Mouse (Mus musculus): ENCODE measurements around the gene Upp2. TPM values are rescaled to one million over a fixed set of nuclear protein-coding genes. Genes with fewer than 3 reads are reported as not detected.

The Upp2 gene
- polyA plus RNA-seq, 1 experiment from 2014 or later: 2.9 TPM

DNA sequence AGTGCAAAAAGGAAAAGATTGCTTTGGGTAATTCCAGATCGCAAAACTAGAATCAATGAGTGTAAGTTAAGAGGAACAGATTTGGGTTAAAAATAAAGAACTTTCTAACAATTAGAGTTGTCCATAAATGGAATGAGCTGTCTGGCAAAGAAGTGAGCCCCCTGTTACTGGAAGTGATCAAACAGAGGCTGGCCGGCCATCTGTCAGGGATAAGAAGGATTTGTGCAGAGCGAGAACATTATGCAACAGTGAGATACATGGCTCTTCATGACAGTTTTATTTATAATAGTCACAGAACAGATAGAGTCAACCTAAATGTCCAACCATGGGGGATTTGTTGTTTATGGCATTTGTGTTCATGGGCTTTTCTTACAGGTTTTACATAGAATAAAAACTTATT, 46.6 kb downstream of the Upp2 start:
- Histone ChIP-seq H3K4me3 (ENCODE audit: inconsistent target) (no peak overlapping the region), H3K27ac (no peak overlapping the region), H3K36me3 (ENCODE audit: inconsistent target) (no peaks in the 10 kb centered on the region), H3K79me2 (ENCODE audit: inconsistent target) (no peaks in the 10 kb centered on the region)
- 96% methylated on average over 3 of the region's 3 CpGs for WGBS (ENCODE audit: missing documents)

DNA sequence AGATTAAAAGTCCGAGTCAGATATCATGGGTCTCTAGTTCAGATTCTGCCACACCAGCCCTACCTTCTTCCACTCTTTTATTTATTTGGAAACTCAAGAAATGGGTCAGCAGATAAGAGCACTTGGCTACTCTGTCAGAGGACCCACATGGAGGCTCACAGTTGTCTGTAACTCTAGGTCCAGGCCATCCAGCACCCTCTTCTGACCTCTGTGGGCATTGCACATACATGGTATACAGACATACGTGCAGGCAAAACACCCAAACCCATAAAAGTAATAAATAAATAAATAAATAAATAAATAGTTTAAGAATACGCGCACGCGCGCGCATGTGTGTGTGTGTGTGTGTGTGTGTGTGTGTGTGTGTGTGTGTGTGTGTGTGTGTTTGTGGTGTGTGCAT, 47.8 kb downstream of the Upp2 start:
- Histone ChIP-seq H3K4me3 (ENCODE audit: inconsistent target) (no peak overlapping the region), H3K79me2 (ENCODE audit: inconsistent target) (no peaks in the 10 kb centered on the region), H3K27ac (no peak overlapping the region), H3K36me3 (ENCODE audit: inconsistent target) (no peaks in the 10 kb centered on the region)
- whole genome bisulfite sequencing (ENCODE audit: missing documents): 76% methylated on average over 2 of the region's 8 CpGs

DNA sequence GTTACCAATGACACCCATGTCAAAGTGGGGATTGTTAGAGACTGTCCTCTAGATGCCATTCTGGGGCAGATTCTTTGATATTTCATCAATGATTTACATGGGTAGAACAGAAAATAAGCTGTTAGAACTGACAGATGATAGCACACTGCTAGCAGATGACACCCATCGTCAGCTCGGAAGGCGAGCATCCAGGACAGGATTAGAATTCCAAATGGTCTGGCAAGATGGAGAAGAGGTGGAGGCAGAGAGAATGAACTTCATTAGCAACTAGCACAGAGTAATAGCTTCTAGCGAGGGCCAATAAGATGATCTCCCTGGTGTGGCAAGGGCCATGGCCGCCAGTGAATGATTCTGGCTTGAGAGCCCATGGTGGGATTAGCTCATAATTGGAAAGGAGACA, 48.7 kb downstream of the Upp2 start:
- Histone ChIP-seq H3K4me3 (ENCODE audit: inconsistent target) (no peak overlapping the region), H3K79me2 (ENCODE audit: inconsistent target) (no peaks in the 10 kb centered on the region), H3K36me3 (ENCODE audit: inconsistent target) (no peaks in the 10 kb centered on the region), H3K27ac (no peak overlapping the region)
- 95% methylated on average over 5 of the region's 5 CpGs for WGBS (ENCODE audit: missing documents)

DNA sequence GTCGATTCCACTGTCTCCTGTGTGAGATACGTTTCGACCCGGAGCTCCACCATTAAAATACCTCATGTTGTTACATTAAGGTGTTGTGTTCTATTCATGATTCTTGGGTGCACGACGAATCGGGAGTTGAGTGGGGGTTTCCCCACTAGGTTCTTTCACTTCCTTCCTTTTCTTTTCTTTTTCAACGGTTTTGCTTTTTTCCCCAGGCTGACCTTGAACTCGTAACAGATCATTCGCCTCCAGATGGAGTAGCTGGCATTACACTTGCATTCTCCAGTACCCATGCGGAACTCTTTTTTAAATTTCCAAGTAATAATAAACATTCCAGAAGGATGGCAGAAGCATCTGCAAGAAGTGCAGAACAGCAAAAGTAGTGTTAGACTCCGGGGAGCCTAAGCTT, 58.1 kb downstream of the Upp2 start:
- Histone ChIP-seq H3K4me3 (ENCODE audit: inconsistent target) (no peak overlapping the region), H3K27ac (no peak overlapping the region), H3K79me2 (ENCODE audit: inconsistent target) (no peaks in the 10 kb centered on the region), H3K36me3 (ENCODE audit: inconsistent target) (no peaks in the 10 kb centered on the region)
- 93% methylated on average over 11 of the region's 12 CpGs for WGBS (ENCODE audit: missing documents)

DNA sequence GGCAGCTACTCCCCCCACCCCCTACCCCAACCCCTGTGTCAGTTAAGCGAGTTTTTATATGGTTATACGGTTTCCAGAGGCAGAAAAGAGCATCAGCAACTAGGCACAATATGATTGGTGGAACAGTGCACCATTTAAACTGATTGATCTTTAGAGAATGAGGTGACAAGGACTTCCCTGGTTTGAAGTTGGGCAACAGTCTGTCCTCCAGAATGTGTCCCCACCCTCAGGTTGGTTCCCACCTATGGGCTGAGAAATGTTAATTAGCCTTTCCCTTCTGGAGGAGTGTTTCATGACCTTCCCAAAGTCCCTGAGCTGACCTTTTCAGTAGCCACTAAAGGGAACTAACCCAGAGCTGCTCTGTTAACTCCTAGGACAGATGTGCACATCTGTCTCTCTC, 58.6 kb downstream of the Upp2 start:
- Histone ChIP-seq H3K4me3 (ENCODE audit: inconsistent target) (no peak overlapping the region), H3K27ac (no peak overlapping the region), H3K36me3 (ENCODE audit: inconsistent target) (no peaks in the 10 kb centered on the region), H3K79me2 (ENCODE audit: inconsistent target) (no peaks in the 10 kb centered on the region)
- 72% methylated on average over 2 of the region's 2 CpGs for WGBS (ENCODE audit: missing documents)

DNA sequence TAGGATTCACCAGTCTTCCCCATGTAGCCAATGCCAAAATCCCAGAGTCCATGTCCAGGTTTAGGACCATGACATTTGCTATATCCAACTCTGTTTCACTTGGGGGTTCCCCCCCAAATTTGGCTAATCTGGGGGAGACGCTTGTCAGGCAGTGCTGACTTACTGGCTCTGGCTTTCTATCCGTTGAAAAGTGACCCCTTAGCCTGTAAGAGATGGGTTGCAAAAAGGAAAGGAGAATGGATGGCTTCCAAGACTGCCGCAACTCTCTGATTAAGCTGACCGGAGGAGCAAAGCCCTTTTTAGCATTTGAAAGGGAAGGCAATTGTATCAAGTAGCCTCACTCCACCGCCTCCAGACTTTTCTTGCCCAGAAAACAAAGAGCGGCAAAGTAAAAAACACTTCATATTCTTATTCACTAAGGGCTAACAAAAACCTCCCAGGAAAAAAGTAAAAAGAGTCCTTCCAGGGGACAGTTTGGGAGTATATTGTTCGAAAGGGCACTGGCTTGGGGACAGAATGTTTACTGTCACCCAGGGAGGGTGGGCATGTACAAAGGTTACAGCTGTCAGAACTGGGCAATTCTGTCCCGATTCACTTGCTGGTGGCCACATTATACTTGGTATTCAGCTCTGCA, 59.2 kb downstream of the Upp2 start:
- no peak overlapping the region for H3K4me3 ChIP-seq (ENCODE audit: inconsistent target)
- 81% methylated on average over 8 of the region's 8 CpGs for WGBS (ENCODE audit: missing documents)

DNA sequence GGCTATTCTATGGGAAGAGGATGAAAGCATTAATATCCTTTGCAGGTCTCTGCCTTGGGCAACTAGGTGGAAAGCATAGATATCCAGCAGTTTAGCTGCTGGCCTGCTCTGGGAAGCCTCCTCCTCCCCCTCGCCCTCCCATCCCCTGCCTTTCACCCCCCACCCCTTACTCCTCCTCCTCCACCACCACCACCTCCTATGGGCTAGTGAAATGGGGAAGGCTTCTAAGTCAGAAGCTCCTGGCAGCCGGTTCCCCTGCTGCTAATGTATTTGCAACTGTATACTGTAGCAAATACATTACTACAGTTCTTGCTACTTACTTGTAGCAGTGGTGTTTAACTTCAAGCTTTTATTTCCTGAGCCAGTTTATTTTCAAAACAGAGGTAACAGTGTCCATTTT, 60.9 kb downstream of the Upp2 start:
- 62% methylated on average over 2 of the region's 2 CpGs for WGBS (ENCODE audit: missing documents)
- H3K27ac ChIP-seq: no peak overlapping the region
- H3K79me2 ChIP-seq (ENCODE audit: inconsistent target): no peaks in the 10 kb centered on the region

More for the DNA sequence above, 59.2 kb downstream of the Upp2 start:
- Histone ChIP-seq H3K79me2 (ENCODE audit: inconsistent target) (no peaks in the 10 kb centered on the region), H3K27ac (no peak overlapping the region), H3K36me3 (ENCODE audit: inconsistent target) (no peaks in the 10 kb centered on the region)

DNA sequence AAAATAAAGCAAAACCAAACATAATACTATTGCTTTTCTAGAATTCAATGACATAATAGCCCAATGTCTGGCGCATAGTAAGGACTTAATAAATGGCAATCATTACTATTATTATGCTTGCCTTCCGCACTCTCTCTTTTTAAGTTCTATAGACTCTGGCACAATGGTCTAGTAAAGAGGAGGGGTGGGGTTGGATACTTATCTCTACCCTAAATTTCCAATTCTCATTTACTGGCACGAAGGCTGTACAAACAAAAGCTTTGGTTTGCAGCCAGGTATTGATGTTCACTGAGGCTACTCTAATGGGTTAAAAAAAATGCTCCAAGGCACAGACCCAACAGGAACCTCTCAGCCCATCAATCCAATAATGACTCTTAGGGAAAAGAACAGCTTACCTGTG, 61.9 kb downstream of the Upp2 start:
- Histone ChIP-seq H3K79me2 (ENCODE audit: inconsistent target) (no peaks in the 10 kb centered on the region), H3K36me3 (ENCODE audit: inconsistent target) (no peaks in the 10 kb centered on the region), H3K27ac (no peak overlapping the region), H3K4me3 (ENCODE audit: inconsistent target) (no peak overlapping the region)
- 92% methylated on average over 3 of the region's 3 CpGs for WGBS (ENCODE audit: missing documents)

More for the DNA sequence above, 60.9 kb downstream of the Upp2 start:
- no peaks in the 10 kb centered on the region for H3K36me3 ChIP-seq (ENCODE audit: inconsistent target)
- H3K4me3 ChIP-seq (ENCODE audit: inconsistent target): no peak overlapping the region

DNA sequence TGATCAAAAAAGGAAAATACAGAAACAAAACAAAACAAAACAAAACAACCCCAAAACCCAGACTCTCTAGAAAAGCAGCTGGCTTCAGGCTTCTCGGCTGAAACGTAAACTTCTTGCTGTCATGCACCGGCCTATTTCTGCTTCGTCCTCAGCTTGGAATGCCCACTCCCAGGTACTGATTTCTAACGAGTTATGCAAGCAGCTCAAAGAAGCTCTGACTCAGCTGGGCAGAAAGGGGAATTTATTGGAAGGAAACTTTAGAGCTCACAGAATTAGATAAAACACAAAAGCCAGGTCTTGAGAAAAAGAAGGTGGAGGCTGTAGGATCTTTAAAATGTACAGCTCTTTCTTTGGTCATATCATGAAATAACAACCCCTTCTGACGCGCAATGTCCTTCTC, 62.3 kb downstream of the Upp2 start:
- 85% methylated on average over 7 of the region's 7 CpGs for WGBS (ENCODE audit: missing documents)
- Histone ChIP-seq H3K27ac (no peak overlapping the region), H3K36me3 (ENCODE audit: inconsistent target) (no peaks in the 10 kb centered on the region), H3K4me3 (ENCODE audit: inconsistent target) (no peak overlapping the region), H3K79me2 (ENCODE audit: inconsistent target) (no peaks in the 10 kb centered on the region)

DNA sequence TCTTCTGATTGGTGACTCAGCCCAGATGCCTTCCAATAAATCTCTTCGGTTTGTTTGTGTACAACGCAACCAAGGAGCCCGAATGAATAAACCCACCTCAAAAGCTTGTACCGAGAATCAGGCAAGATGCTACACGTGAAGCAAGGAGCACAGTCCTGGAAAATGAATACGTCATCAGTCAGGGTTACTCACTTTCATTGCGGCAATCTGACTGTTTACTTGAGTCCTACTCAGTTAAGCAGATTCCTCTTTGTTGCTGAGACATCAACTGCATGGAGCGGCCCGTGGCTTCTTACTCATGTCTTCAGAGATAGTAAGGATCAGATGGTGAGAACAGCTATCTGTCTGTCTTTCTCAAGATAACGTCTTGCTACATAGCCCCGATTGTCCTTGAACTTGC, 66.7 kb downstream of the Upp2 start:
- H3K4me3 ChIP-seq (ENCODE audit: inconsistent target): no peak overlapping the region
- H3K36me3 ChIP-seq (ENCODE audit: inconsistent target): no peaks in the 10 kb centered on the region
- no peak overlapping the region for H3K27ac ChIP-seq
- 92% methylated on average over 11 of the region's 11 CpGs for WGBS (ENCODE audit: missing documents)
- H3K79me2 ChIP-seq (ENCODE audit: inconsistent target): no peaks in the 10 kb centered on the region

DNA sequence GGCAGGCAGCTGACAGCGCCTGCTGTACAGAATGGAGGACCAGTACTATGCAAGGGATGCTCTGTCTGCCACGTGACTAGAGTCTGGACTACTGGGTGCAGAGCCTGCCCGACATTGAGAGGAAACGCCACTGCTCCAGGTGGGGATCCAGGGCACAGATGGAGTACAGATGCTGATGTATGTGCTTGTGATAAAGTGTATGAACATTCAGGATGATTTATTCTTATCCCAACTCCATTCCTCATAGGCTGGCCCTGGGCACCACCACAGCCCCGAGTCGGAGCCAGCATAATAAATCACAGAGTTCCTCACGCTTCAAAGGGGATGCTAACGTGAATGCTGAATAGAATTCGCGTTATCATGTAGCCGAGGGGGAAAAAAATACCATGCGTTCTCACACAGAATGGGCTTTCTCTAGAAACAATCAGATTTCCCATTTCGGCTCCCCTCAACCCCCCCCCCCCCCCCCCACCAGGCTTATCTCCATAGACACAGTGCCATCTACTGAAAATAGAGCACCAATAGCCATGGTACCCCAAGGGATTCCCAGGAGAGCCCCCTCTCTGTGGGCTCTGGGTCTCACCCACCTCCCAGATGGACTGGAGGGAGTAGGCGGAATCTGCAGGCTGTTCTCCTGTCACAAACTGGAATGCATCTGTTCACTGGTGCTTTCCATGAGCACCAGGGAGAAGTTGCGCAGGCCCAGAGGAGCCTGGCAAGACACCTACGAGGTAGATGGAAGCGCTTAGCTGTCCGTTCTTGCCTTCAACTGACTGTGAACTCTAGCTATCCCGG, 74.9 kb downstream of the Upp2 start:
- Histone ChIP-seq H3K27ac (no peak overlapping the region), H3K4me3 (ENCODE audit: inconsistent target) (no peak overlapping the region), H3K79me2 (ENCODE audit: inconsistent target) (no peaks in the 10 kb centered on the region), H3K36me3 (ENCODE audit: inconsistent target) (no peaks in the 10 kb centered on the region)
- 90% methylated on average over 19 of the region's 19 CpGs for WGBS (ENCODE audit: missing documents)

DNA sequence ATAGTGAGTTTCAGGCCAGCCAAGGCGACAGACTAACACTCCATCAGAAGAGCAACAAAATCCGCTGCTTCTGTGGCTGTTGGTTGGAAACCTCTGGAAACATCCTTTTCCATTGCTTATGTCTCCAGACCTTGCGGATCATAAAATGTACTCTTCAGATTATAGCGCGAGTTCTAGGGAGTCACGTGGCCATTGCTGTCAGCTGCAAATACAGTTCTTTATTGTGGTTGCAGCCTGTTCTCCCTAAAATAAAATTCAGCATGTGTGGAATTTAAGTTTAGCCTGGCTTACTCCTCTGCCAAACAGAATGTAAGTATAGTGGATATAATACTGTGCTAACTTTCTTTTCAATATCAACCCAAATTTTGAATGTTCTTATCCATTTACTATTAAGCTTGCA, 78.6 kb downstream of the Upp2 start:
- no peaks in the 10 kb centered on the region for H3K79me2 ChIP-seq (ENCODE audit: inconsistent target)
- H3K27ac ChIP-seq: no peak overlapping the region
- 94% methylated on average over 6 of the region's 6 CpGs for WGBS (ENCODE audit: missing documents)
- H3K4me3 ChIP-seq (ENCODE audit: inconsistent target): no peak overlapping the region
- H3K36me3 ChIP-seq (ENCODE audit: inconsistent target): no peaks in the 10 kb centered on the region

DNA sequence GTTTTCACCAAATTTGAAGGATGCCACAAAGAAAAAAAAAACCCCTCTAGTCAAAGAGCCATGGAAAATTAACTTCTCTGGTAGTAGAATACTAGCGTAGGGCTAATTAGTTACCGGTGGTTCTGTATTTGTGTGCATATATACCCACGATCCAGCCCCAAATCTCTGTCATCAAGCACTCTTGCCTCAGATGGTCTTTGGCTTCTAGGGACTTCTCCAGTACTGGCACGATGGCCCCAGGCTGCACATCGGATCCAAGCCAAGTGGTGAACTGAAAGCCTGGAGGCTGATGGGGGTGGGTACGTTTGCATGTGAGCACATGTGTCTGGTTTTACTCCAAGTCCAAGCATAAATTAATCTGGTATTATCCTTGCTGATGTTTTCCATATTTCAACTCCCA, 88.1 kb downstream of the Upp2 start:
- Histone ChIP-seq H3K27ac (no peak overlapping the region), H3K36me3 (ENCODE audit: inconsistent target) (no peaks in the 10 kb centered on the region), H3K4me3 (ENCODE audit: inconsistent target) (no peak overlapping the region), H3K79me2 (ENCODE audit: inconsistent target) (no peaks in the 10 kb centered on the region)
- WGBS (ENCODE audit: missing documents): 93% methylated on average over 6 of the region's 6 CpGs

DNA sequence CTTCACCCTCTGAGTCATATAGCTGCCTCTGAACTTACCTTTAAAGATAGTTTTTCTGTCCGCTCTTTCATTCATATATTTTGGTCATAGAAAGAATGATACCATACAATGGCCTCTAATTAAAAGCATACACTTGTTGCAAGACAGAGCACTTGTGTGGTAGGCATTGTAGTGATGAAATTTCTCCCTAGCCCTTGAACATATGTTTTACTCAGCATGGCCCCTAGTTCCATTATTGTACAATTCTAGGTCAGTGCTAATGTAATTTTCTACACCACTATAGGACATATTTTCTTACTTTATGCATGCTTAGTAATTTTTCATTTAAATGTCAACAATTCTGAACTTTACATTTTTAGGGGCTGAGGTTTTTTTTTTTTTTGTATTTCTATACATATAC, 89.9 kb downstream of the Upp2 start:
- Histone ChIP-seq H3K36me3 (ENCODE audit: inconsistent target) (no peaks in the 10 kb centered on the region), H3K4me3 (ENCODE audit: inconsistent target) (no peak overlapping the region), H3K27ac (no peak overlapping the region), H3K79me2 (ENCODE audit: inconsistent target) (no peaks in the 10 kb centered on the region)
- WGBS (ENCODE audit: missing documents): 93% methylated on average over 1 of the region's 1 CpGs

DNA sequence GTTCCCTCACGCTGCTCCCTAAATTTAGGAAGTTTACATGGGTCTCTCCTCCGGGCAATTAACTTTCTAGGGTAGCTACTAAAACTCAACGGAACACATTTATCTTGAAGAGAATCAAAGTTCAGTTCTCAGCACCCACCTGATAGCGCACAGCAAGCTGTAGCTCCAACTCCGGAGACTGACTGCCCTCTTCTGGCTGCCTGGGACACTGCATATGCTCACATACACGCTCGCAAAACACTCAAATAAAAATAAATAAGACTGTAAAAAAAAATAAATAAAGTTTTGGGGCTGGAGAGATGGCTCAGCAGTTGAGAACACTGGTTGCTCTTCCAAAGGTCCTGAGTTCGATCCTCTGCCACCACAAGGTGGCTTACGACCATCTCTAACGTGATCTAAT, 90.8 kb downstream of the Upp2 start:
- WGBS (ENCODE audit: missing documents): 92% methylated on average over 10 of the region's 10 CpGs
- Histone ChIP-seq H3K27ac (no peak overlapping the region), H3K79me2 (ENCODE audit: inconsistent target) (no peaks in the 10 kb centered on the region), H3K36me3 (ENCODE audit: inconsistent target) (no peaks in the 10 kb centered on the region), H3K4me3 (ENCODE audit: inconsistent target) (no peak overlapping the region)

All from macrophage (primary cell).